Mouse (Mus musculus) heart, embryonic 10.5 days (tissue): ENCODE data around the gene Slc6a11. TPM values are rescaled to one million over a fixed set of nuclear protein-coding genes. Genes with fewer than 3 reads are reported as not detected.

Experiments used
- DNase-seq: peaks from one replicate; pipeline ENCODE4 v3.0.0-alpha.2; 2017; ENCODE audit warnings: low spot score
- H3K27ac ChIP-seq: fragments of 300-500 bp; sonication (generic); 2 replicates; pipeline ENCODE4 v1.5.1; 2016; ENCODE audit warnings: mild to moderate bottlenecking
- H3K27me3 ChIP-seq: fragments of 300-500 bp; sonication (generic); 2 replicates; pipeline ENCODE4 v1.6.1; 2016; ENCODE audit warnings: mild to moderate bottlenecking; ENCODE audit not compliant: poor library complexity, insufficient read depth, severe bottlenecking
- H3K36me3 ChIP-seq: fragments of 300-500 bp; sonication (generic); 2 replicates; pipeline ENCODE4 v1.6.1; 2016; ENCODE audit warnings: mild to moderate bottlenecking, moderate library complexity
- H3K4me1 ChIP-seq: fragments of 300-500 bp; sonication (generic); 2 replicates; pipeline ENCODE4 v1.6.1; 2016; ENCODE audit warnings: mild to moderate bottlenecking
- H3K4me3 ChIP-seq: fragments of 300-500 bp; sonication (generic); 2 replicates; pipeline ENCODE4 v1.5.1; 2016; ENCODE audit warnings: mild to moderate bottlenecking, moderate library complexity
- H3K9me3 ChIP-seq: fragments of 300-500 bp; sonication (generic); 2 replicates; pipeline ENCODE4 v1.6.1; 2016; ENCODE audit warnings: mild to moderate bottlenecking, moderate library complexity
- WGBS: fragments of 180-500 bp; shearing (Covaris S2); methylation state at CpG from one replicate; pipeline ENCODE4 v1.1.7; 2016; 5-methylcytosine and 5-hydroxymethylcytosine counted together
- polyA plus RNA-seq: library from polyadenylated mRNA; unstranded; fragments of >200 nt; fragmentation: Nextera tagmentation; extraction: Ambion mirVana; gene quantifications from 2 replicates; pipeline ENCODE4 v1.2.1, GENCODE M21; 2016

Gene Slc6a11
- polyA plus RNA-seq, 1 experiment from 2014 or later: 0.06 TPM

DNA sequence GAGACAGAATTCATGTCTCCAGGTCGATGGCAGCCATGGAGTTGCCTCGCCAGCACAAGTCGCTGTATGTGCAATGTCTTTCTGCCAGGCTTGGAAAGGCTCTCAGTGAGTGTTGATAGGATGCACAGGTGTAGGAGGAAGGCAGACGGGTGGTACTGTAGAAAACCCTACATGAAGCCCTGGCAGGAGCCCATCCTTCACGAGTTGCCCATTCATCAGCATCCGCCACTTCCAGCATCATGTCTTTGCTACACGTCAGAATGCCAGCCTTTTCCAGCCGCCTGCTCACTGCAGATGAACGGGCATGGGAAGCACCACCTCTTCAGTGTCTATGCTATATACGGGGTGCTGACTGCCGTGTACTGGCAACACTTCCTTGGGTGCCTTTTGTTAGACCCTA, 11.4 kb downstream of the Slc6a11 start:
- Histone ChIP-seq H3K4me1 (no peaks in the 10 kb centered on the region), H3K9me3 (no peaks in the 10 kb centered on the region), H3K27me3 (peaks cover 6% of the 10 kb centered on the region; the same call in 1 of the 2 replicates), H3K27ac (no peak overlapping the region), H3K36me3 (no peaks in the 10 kb centered on the region), H3K4me3 (no peak overlapping the region)
- 84% methylated on average over 11 of the region's 11 CpGs for WGBS
- no peak for DNase-seq

DNA sequence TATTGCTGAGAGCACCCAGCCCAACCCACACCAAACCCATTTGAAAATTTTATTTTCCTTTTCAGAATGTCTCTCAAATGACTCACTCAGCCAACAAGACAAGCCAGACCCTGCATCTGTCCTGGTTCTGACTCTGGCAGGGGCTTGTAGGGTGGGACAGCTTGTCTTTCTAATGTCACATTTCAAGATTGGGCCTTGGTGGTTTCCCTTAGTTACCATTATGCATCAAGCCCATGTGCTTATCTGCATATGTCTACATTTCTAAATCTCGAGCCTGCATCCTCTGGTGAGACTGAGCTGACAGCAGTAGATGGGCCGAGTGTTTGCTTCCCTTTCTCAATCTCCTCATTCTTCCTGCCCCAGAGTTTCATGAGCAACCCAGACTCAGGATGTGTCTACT, 12.5 kb downstream of the Slc6a11 start:
- peaks cover 6% of the 10 kb centered on the region; the same call in 1 of the 2 replicates for H3K27me3 ChIP-seq
- no peak for DNase-seq
- H3K36me3 ChIP-seq: no peaks in the 10 kb centered on the region
- H3K4me1 ChIP-seq: no peaks in the 10 kb centered on the region
- H3K9me3 ChIP-seq: no peaks in the 10 kb centered on the region
- WGBS: 42% methylated on average over 2 of the region's 2 CpGs
- no peak overlapping the region for H3K4me3 ChIP-seq
- no peak overlapping the region for H3K27ac ChIP-seq

DNA sequence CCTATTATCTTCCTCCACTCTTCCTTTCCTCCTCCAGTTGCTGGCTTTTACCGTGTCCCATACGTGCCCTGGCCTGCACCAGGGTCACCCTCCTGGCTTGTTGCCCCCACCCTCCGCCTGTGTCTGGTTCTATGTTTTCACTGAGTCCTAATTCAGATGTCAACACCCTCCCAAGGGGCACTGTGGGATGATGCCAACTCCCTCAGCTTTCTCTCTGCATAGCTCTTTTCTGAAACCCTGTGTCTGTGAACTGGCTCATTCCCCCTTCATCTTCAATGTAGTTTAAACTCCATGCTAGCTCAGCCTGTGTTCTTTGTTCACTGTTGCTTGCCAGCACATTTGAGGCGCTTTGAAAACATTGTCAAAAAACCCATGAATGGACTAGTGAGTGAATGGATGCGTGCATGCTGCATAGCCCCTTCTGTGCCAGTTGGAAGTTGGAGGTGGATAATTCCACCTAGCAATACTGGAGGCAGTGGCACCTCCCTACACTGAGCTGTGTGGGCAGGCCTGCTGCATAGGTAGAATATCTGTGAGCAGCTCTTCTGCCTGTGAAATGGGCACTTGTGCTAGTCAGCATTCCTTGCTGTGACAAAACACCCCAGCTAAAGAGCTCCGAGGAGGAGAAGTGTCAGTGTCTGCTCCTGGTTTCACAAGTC, 13.5 kb downstream of the Slc6a11 start:
- no peaks in the 10 kb centered on the region for H3K9me3 ChIP-seq
- no peak overlapping the region for H3K4me3 ChIP-seq
- H3K4me1 ChIP-seq: no peaks in the 10 kb centered on the region
- no peak overlapping the region for H3K27ac ChIP-seq
- DNase-seq: no peak
- 75% methylated on average over 6 of the region's 6 CpGs for WGBS
- no peaks in the 10 kb centered on the region for H3K36me3 ChIP-seq
- H3K27me3 ChIP-seq: peaks cover 6% of the 10 kb centered on the region; the same call in 1 of the 2 replicates

DNA sequence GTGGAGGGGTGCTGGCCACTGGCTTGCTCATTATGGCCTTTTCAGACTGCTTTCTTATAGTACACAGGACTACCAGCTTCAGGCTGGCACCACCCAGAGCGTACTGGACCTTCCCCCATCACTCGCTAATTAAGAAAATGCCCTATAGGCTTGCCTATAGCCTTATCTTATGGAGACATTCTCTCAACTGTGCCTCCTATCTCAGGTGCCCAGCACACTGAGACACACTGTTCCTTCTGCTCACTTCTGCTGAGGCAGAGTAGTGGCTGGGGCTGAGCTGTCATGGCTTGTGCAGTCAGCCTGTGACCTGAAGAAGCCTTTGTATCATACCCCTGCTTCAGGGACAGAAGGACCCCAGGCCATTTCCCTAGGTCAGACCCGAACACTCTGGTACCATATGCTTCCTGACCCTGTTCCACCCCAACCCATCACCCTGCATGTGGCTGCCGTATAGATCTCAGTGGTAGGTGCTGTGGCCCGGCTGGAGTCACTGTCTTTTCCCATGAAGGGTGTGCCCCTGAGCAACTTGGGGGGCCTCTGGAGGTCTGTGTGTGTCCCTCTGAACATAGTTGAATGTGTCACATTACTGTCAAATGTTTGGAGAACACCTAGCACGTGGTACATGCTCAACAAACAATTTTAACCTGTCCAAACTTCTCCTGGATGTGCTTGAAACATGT, 14.7 kb downstream of the Slc6a11 start:
- WGBS: 72% methylated on average over 6 of the region's 6 CpGs
- no peaks in the 10 kb centered on the region for H3K36me3 ChIP-seq

DNA sequence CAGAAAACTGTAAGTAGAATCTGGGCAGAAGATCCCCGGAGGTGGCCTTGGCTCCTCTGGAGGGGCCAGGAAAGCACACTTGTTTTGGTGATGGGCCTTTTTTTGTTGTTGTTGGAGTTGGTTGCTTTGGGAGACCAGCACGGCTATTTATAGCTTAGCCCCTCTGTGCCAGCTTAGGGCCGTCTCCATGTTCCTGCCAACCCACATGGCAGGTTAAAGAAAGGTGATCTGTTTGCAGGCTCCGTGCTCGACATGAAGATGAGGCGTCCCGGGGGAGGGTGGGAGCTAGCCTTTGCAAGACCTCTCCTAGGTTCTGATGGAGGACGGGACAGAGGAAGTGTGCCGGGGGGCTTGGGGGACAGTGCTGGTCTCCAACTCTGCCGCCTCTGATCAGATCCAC, 24.7 kb downstream of the Slc6a11 start:
- WGBS: 82% methylated on average over 10 of the region's 10 CpGs
- no peaks in the 10 kb centered on the region for H3K36me3 ChIP-seq
- H3K4me1 ChIP-seq: no peaks in the 10 kb centered on the region
- H3K4me3 ChIP-seq: no peak overlapping the region
- no peak overlapping the region for H3K27ac ChIP-seq
- H3K27me3 ChIP-seq: peaks cover 5% of the 10 kb centered on the region; the same call in 1 of the 2 replicates
- DNase-seq: no peak
- no peaks in the 10 kb centered on the region for H3K9me3 ChIP-seq

More for the DNA sequence above, 14.7 kb downstream of the Slc6a11 start:
- DNase-seq: no peak
- H3K27me3 ChIP-seq: peaks cover 6% of the 10 kb centered on the region; the same call in 1 of the 2 replicates
- H3K27ac ChIP-seq: no peak overlapping the region
- H3K4me1 ChIP-seq: no peaks in the 10 kb centered on the region
- H3K4me3 ChIP-seq: no peak overlapping the region
- H3K9me3 ChIP-seq: no peaks in the 10 kb centered on the region

DNA sequence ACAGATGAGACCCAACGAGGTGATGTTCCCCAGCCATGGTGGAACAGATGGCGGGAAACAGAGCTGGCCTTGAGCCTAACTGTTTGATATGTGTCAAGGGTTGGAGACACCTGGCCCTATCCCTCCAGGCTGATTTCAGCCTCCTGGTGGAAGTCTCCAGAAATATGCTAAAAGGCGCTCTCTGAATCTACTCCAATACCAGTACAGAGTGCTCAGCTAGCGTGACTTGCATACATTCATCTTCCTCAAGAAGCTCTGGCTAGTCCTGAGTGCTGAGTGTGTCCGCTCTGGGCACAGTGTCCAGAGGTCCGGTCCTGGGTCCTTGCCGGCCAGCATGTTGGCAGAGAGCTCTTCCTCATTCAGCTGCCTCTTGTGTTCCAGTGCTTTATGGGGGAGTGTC, 27.8 kb downstream of the Slc6a11 start:
- H3K4me3 ChIP-seq: no peak overlapping the region
- no peaks in the 10 kb centered on the region for H3K9me3 ChIP-seq
- H3K36me3 ChIP-seq: no peaks in the 10 kb centered on the region
- no peak overlapping the region for H3K27ac ChIP-seq
- no peak for DNase-seq
- no peaks in the 10 kb centered on the region for H3K4me1 ChIP-seq
- WGBS: 87% methylated on average over 7 of the region's 7 CpGs
- H3K27me3 ChIP-seq: peaks cover 5% of the 10 kb centered on the region; the same call in 1 of the 2 replicates

DNA sequence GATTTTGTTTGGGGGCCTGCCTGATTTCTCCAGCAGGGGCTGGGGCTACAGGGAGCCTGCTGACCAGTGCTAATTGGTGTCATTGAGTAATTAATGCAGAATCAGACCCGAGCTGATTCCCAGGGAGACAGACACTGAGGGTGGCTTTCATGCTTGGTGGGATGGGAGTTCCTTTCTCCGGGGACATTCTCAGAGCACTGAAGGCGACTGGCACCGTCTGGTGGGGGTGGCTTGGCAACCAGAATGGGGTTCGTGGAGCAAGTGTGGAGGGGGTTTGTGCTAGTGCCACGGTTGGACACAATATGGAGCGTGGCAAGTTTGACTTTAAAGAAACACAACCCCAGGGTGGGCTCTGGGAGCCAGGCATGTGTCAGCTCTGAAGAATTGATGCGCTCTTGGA, 29.7 kb downstream of the Slc6a11 start:
- Histone ChIP-seq H3K4me3 (no peak overlapping the region), H3K4me1 (no peaks in the 10 kb centered on the region), H3K27ac (no peak overlapping the region), H3K27me3 (peaks cover 4% of the 10 kb centered on the region; the same call in 1 of the 2 replicates), H3K36me3 (no peaks in the 10 kb centered on the region), H3K9me3 (no peaks in the 10 kb centered on the region)
- DNase-seq: no peak
- WGBS: 76% methylated on average over 8 of the region's 8 CpGs

DNA sequence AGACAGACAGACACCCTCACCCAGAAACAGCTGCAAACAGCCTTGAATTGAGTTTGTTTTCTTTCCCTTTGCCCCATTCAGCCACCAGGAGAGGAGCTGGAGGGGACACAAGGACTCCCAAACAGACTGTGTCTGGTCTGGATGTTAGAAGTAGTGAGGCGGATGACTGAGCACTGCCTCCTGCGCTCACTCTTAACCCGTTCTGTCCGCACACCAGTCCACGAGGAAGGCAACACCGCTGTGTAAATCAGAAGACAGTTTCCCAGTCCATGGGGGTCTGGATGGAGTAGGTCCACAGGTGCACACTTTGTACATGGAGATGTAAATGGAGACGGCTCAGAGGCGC, 43.0 kb downstream of the Slc6a11 start:
- H3K4me3 ChIP-seq: no peak overlapping the region
- H3K9me3 ChIP-seq: no peaks in the 10 kb centered on the region
- no peaks in the 10 kb centered on the region for H3K4me1 ChIP-seq
- no peak for DNase-seq
- H3K36me3 ChIP-seq: no peaks in the 10 kb centered on the region
- H3K27ac ChIP-seq: no peak overlapping the region
- H3K27me3 ChIP-seq: peaks cover 40% of the 10 kb centered on the region
- 5% methylated on average over 8 of the region's 8 CpGs for WGBS

DNA sequence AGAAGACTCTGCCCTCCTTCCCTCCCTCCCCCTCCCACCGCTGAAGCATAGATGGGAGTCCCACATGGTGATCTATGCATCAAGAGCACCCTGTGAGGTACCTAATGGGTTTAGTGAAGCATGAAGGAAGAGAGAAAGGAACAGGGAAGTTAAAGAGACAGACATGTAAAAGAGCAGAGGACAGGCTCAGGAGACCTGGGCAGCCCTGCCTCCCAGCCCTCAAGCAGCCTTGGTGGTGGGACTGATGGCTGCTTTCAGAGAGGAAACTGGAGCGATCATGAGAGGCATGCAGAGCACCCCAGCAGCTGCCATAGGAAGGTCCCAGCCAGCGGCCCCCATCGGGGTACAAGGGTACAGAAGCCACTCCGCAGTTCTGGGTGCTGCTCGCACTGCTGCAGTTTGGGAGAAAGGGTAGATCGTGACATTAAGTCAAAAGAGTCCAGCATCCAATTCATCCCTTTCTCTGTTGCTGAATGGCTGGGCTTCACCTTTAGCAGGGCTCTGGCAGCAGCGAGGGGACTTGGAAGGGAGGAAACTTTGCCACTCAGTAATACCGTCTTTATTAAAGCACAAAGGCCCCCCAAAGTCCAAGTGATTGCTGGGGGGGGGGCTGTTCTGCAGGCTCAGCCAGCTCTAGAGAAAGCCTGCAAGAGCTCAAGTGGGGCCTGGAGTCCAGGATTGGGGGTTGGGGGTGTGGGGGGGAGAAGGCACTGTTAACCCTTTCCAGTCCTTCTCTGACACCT, 43.5 kb downstream of the Slc6a11 start:
- peaks cover 40% of the 10 kb centered on the region for H3K27me3 ChIP-seq
- 14% methylated on average over 9 of the region's 9 CpGs for WGBS
- no peaks in the 10 kb centered on the region for H3K36me3 ChIP-seq
- no peak for DNase-seq
- H3K27ac ChIP-seq: no peak overlapping the region
- no peak overlapping the region for H3K4me3 ChIP-seq
- H3K4me1 ChIP-seq: no peaks in the 10 kb centered on the region
- H3K9me3 ChIP-seq: no peaks in the 10 kb centered on the region

DNA sequence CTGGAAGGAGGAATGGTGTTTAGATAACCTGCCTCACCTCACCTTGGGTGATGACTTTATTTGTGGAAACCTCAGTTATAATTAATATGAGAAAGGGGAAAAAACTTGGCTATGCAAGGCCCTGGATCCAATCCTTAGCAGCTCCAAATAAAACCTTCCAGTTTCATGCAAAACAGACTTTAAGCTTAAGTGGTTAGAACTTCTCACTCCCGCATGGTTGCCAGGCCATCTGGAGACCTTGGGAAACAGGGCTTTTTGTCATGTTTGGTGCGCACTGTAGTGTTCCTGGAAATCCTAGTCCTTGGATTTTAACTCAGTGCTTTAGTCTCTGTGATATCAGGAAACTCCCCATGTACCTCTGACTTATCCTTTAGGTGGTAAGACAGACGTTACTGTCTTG, 47.1 kb downstream of the Slc6a11 start:
- no peak overlapping the region for H3K4me3 ChIP-seq
- 79% methylated on average over 3 of the region's 3 CpGs for WGBS
- H3K36me3 ChIP-seq: no peaks in the 10 kb centered on the region
- H3K9me3 ChIP-seq: no peaks in the 10 kb centered on the region
- no peak overlapping the region for H3K27ac ChIP-seq
- H3K27me3 ChIP-seq: peaks cover 41% of the 10 kb centered on the region
- H3K4me1 ChIP-seq: no peaks in the 10 kb centered on the region
- DNase-seq: no peak

DNA sequence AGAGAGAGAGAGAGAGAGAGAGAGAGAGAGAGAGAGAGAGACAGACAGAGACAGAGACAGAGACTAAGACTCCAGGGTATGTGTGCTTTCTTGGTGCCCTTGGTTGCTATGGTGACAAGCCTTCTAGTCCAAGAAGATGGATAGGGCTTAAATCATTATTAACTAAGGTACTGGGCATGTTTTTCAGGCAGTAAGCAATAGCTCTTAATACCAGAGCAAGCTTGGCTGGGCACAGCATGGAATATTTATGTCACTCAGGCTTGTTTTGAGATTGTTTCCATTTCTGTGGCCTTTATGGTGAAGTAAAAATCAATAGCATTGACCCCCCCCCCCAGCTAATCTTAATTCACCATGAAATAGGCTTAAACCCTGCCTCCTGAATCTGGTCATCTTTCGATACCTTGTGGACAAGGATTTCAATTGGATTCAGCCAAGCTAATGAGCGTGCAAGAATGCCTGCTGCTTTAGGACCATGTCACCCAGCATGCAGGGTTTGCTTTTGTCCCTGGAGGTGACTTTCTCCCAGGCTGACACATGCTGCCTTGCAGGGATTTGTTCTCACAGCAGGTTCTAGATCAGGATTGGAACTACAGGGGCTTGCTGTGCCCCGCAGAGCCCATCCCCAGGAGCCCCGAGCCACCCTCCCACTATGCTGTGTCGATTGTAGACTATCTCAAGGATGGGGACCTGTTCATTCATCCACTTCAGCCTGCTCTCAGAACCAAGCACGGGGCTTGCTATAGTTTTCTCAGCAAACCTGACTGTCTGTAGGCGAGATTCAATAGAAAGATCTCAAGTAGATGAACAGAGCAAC, 51.5 kb downstream of the Slc6a11 start:
- H3K27ac ChIP-seq: no peak overlapping the region
- no peak overlapping the region for H3K4me3 ChIP-seq
- DNase-seq: no peak
- no peaks in the 10 kb centered on the region for H3K9me3 ChIP-seq
- H3K27me3 ChIP-seq: 0 out of 2 replicates have a peak, but pooled peaks cover 6% of the 10 kb centered on the region
- H3K36me3 ChIP-seq: no peaks in the 10 kb centered on the region
- H3K4me1 ChIP-seq: no peaks in the 10 kb centered on the region
- WGBS: 62% methylated on average over 7 of the region's 7 CpGs

DNA sequence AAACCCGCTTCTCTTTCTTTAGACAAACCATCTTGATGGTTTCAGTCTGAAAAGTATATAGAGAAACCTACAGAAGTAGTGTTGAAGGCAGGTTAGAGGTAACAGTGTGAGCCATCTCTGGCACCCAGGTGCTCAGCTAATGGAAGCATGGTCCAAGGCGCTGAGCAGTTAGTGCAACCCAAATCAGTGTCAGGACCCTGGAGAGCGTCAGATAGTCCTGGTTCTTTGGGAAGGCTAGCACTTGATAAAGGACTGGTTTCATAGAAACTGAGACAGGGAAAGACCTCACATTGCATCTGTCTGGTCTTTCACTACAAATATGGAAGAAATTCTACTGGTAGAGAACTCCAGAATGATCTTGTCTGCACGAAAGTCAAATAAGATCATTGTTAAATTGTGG, 56.1 kb downstream of the Slc6a11 start:
- Histone ChIP-seq H3K36me3 (no peaks in the 10 kb centered on the region), H3K9me3 (peaks cover 3% of the 10 kb centered on the region; the same call in 1 of the 2 replicates), H3K27ac (no peak overlapping the region), H3K4me1 (no peaks in the 10 kb centered on the region), H3K4me3 (no peak overlapping the region), H3K27me3 (no peaks in the 10 kb centered on the region)
- 41% methylated on average over 4 of the region's 4 CpGs for WGBS
- no peak for DNase-seq
